Mouse (Mus musculus): ENCODE measurements around the gene Fuz. TPM values are rescaled to one million over a fixed set of nuclear protein-coding genes. Genes with fewer than 3 reads are reported as not detected.

Fuz gene
- total RNA-seq, 2 experiments from 2014 or later = 1.3 to 4.3 TPM

DNA sequence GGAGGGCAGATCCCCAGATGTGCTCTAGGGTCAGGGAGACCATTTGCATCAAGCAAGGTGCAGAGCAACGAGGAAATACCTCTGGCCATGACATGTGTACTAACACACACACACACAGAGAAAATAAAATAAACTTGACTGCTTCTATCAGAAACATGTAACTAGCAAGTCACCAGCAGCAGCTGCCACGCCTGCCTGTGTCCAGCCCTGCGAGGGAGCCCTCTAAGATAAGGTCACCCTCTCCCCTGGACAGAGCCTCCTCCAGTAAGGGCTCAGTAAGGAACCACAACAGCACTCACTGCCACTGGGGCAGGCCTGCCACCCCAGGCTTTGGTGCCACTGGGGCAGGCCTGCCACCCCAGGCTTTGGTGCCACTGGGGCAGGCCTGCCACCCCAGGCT lies 22.3 kb downstream of the Fuz start:
- peak; percentile 85 for ATAC-seq (replicated peaks; ENCODE audit: low FRiP score, poor library complexity, severe bottlenecking)

DNA sequence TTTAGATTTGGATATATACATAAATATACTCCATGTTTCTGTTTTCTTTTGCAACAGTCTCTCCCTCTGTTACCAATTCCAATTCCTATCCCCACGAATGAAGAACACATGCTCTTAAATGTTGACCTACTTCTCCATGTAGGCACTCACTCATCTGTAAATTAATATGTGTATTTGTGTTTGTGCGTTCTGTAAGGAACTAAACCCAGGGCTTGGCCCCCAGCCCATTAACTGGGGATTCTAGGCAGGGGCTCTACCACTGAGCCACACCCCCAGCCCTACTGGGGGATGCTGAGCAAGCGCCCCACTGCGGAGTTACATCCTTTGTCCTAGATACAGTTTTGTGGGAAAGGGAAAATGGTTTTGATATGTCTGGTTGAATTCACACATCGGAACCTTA lies 23.2 kb downstream of the Fuz start:
- ATAC-seq (replicated peaks; ENCODE audit: low FRiP score, poor library complexity, severe bottlenecking) = no peak

DNA sequence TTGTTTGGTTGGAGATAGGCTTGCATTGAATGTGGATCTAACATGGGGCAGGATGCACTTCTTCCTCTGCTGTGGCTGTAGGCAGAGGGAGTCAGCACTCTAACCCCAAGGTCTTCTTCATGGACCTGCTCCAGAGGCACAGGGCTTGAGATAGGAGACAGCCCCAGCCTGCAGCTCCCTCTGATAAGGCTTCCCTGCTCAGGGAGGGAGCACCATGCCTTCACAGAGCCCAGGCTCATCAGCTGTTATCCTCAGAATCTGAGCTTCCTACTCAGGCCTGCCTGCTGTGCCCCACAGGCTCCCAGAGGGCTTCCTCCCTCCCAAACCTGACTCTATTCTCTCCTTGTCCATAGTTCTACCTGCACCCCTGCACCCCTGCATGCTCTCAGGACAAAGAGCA lies 26.7 kb downstream of the Fuz start:
- peak; percentile 54 for ATAC-seq (replicated peaks; ENCODE audit: low FRiP score, poor library complexity, severe bottlenecking)

DNA sequence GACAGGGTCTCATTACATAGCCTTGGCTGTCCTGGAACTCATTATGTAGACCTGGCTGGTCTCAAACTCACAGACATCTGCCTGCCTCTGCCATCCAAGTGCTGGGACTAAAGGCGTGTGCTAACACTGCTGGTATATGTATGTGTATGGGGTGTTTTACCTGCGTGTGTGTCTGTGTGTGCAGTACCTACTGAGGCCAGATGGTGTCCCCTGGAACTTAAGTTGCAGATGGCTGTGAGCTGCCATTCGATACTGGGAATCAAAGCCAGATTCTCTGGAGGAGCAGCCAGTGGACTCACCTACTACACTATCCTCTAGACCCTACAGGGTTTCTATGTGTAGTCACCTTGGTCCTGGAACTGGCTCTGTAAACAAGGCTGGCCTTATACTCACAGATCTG lies 29.6 kb downstream of the Fuz start:
- no peak for ATAC-seq (replicated peaks; ENCODE audit: low FRiP score, poor library complexity, severe bottlenecking)

DNA sequence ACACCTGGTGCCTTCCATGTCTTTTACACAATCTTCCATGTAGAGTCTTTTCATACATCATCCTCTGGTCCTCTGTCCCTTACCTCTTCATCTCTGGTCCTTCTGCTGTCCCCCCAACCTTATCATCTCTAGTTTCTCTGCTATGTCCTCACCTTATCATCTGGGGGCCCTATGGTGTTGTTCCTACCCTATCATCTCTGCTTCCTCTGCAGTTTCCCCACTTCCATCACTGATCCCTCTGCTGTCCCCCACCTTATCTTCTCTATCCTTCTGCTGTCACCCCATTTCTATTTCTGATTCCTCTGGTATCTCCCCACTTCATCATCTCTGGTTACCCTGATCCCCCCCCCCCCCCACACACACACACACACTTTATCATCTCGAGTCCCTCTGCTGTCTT lies 32.7 kb downstream of the Fuz start:
- no peak for ATAC-seq (replicated peaks; ENCODE audit: low FRiP score, poor library complexity, severe bottlenecking)

DNA sequence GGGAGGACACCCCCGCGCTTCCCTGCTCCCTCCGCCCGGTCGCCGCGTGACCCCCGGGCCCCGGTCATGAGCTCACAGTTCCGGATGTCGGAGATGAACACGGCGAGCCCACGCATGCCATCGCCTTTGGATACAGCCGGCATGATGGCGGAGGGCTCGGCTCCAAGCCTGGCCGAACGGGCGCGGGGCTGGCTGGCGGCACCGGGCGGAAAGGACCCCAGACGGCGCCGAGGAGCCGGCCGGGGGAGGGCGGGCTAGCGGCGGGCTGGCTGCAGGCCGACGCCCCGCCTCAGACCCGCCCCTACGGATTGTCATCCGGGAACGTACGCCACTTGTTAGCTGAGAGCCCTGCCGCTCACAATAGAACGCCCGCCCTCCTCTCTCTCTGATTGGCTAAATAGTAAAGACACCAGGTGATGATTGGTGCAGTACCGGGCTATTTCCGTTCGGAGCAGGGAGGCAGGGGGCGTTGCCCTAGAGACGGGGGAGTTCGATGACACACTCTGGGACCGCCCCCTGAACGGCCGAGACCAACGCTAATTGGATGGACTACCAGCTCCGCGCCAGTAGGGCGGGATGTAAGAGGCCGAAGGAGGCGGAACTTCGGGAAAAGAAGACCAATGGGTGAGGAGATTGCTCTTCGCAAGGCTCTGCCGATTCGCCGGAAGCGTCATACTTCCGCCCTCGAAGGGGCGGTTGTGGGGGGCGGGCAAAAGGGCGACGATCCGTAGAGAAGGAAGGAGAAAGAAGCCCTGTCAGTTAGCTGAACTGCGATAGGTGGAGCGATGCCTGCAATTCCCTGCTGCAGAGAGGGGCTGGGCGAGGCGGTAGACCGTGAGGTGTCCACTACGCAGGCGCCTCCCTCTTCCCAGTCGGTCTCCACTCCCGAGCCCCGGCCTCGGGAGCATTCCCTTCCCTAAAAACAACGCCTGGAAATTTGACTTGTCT lies 33.6 kb downstream of the Fuz start, which contains the start of gene Ap2a1:
Ap2a1 (minus strand) TSS at position 293 of the 948 bp plus-strand sequence.
- ATAC-seq (replicated peaks; ENCODE audit: low FRiP score, poor library complexity, severe bottlenecking) = peak; percentile 88

DNA sequence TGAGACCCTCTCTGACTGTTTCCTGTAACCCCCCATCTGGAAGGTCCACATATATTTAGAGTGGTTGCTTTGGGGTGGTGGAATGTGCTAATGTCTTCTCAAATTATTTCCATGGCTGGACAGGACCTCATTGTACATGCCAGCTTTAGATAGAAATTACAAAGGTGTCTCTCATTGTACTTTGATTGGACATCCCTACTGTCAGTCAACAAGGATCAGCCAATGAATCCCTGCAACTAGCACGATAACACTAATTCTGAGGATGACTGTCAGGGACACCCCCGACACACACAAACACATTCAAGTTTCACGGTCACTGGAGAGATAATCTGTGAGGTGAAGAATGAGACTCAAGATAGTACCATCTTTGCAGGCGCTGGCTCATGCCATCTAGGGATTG lies 42.8 kb downstream of the Fuz start:
- ATAC-seq (replicated peaks; ENCODE audit: low FRiP score, poor library complexity, severe bottlenecking) = no peak

DNA sequence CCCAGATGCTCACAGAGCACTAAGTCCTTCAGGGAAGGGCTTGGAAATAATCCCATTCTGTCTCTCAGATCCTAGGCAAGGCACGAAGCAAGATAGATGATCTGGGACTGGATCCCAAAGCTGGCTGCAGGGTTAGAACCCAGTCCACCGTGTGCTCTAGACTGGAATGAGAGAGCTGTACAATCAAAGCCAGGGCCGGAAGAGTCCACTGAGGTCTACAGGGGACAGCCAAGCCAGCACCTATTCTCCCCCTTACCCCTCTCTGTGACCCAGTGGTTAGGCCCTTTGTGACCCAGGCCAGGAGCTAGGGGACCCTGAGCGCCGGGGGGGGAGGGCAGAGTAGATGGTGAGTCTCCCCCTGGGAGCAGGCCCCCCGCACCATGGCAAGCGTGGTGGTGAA lies 47.0 kb downstream of the Fuz start, which contains the start of gene Tsks:
Tsks (plus strand) TSS at position 301 of the 400 bp plus-strand sequence.
- ATAC-seq (replicated peaks; ENCODE audit: low FRiP score, poor library complexity, severe bottlenecking) = no peak

DNA sequence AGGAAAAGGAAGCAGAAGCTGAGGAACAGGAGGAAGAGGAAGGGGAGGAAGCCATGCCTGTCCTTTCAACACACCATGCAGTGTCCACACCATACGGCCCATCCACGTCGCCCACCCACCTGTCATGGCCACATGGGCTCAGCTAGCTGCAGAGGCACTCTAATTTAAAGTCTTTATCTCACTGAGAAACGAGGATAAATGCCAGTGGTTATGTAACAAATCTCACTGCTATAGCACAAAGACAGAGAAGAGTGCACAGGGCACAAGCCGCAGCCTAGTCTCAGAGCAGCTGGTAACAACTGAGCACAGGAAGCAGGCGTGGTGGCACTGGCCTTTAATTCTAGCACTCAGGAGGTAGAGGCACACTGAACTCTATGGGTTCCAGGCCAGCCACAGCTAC lies 54.0 kb downstream of the Fuz start:
- no peak for ATAC-seq (replicated peaks; ENCODE audit: low FRiP score, poor library complexity, severe bottlenecking)

DNA sequence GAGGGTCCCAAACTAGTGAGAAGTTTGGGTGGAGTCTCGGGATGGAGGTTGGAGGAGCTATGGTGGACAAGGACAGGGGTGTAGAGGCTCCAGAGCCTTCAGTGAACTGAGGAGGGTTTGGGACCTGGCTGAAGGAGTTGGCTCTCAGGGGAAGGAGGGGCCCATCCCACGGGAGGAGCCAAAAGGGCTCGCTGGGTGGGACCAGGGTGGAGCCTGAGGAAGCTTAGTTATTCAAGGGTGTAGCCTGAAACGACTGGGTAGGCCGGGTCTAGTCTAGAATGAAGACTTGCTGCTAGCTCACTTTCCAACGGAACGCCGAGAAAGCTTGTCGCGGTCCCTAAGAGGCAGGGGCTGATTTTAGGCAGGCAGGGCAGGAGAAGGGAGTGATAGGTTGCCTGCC lies 56.1 kb downstream of the Fuz start:
- ATAC-seq (replicated peaks; ENCODE audit: low FRiP score, poor library complexity, severe bottlenecking) = peak; percentile 85

Other genes starting within 250 kb of the Fuz start
- gene Myh14, start 225.2 kb upstream of the Fuz start, total RNA-seq (2015; ENCODE audit: low replicate concordance) = not detected in 2 replicates
- gene Myh14, start 225.2 kb upstream of the Fuz start, total RNA-seq (2017; ENCODE audit: low replicate concordance) = not detected in 2 replicates
- gene Izumo2, start 187.3 kb upstream of the Fuz start, total RNA-seq (2015; ENCODE audit: low replicate concordance) = not detected in 2 replicates
- not detected in 2 replicates for gene Izumo2, start 187.3 kb upstream of the Fuz start, total RNA-seq (2017; ENCODE audit: low replicate concordance)
- gene Vrk3, start 147.7 kb upstream of the Fuz start, total RNA-seq (2015; ENCODE audit: low replicate concordance) = 21.5 and 24.0 TPM in 2 replicates
- 11.3 and 22.7 TPM in 2 replicates for gene Vrk3, start 147.7 kb upstream of the Fuz start, total RNA-seq (2017; ENCODE audit: low replicate concordance)
- 0.58 TPM in 1 of 2 replicates, not detected in the other for gene Zfp473, start 145.0 kb upstream of the Fuz start, total RNA-seq (2015; ENCODE audit: low replicate concordance)
- 0.14 and 0.60 TPM in 2 replicates for gene Zfp473, start 145.0 kb upstream of the Fuz start, total RNA-seq (2017; ENCODE audit: low replicate concordance)
- 10.4 and 14.4 TPM in 2 replicates for gene Nup62, start 80.0 kb upstream of the Fuz start, total RNA-seq (2015; ENCODE audit: low replicate concordance)
- 21.7 and 21.9 TPM in 2 replicates for gene Nup62, start 80.0 kb upstream of the Fuz start, total RNA-seq (2017; ENCODE audit: low replicate concordance)
- gene Il4i1, start 79.7 kb upstream of the Fuz start, total RNA-seq (2015; ENCODE audit: low replicate concordance) = 0.84 TPM in 1 of 2 replicates, not detected in the other
- 0.09 TPM in 1 of 2 replicates, not detected in the other for gene Il4i1, start 79.7 kb upstream of the Fuz start, total RNA-seq (2017; ENCODE audit: low replicate concordance)
- gene Atf5, start 79.4 kb upstream of the Fuz start, total RNA-seq (2015; ENCODE audit: low replicate concordance) = 1.3 and 1.9 TPM in 2 replicates
- 2.1 and 2.5 TPM in 2 replicates for gene Atf5, start 79.4 kb upstream of the Fuz start, total RNA-seq (2017; ENCODE audit: low replicate concordance)
- gene Akt1s1, start 47.1 kb upstream of the Fuz start, total RNA-seq (2015; ENCODE audit: low replicate concordance) = 6.5 and 7.1 TPM in 2 replicates
- 19.7 and 43.3 TPM in 2 replicates for gene Akt1s1, start 47.1 kb upstream of the Fuz start, total RNA-seq (2017; ENCODE audit: low replicate concordance)
- 15.8 and 21.3 TPM in 2 replicates for gene Tbc1d17, start 47.0 kb upstream of the Fuz start, total RNA-seq (2015; ENCODE audit: low replicate concordance)
- 33.6 and 77.5 TPM in 2 replicates for gene Tbc1d17, start 47.0 kb upstream of the Fuz start, total RNA-seq (2017; ENCODE audit: low replicate concordance)
- 17.3 and 43.3 TPM in 2 replicates for gene Pnkp, start 38.9 kb upstream of the Fuz start, total RNA-seq (2015; ENCODE audit: low replicate concordance)
- gene Pnkp, start 38.9 kb upstream of the Fuz start, total RNA-seq (2017; ENCODE audit: low replicate concordance) = 26.8 and 32.5 TPM in 2 replicates
- 6.9 and 8.1 TPM in 2 replicates for gene Ptov1, start 26.3 kb upstream of the Fuz start, total RNA-seq (2015; ENCODE audit: low replicate concordance)
- 8.8 and 12.1 TPM in 2 replicates for gene Ptov1, start 26.3 kb upstream of the Fuz start, total RNA-seq (2017; ENCODE audit: low replicate concordance)
- 6.5 and 8.4 TPM in 2 replicates for gene Med25, start 3.4 kb upstream of the Fuz start, total RNA-seq (2015; ENCODE audit: low replicate concordance)
- 3.2 and 5.3 TPM in 2 replicates for gene Med25, start 3.4 kb upstream of the Fuz start, total RNA-seq (2017; ENCODE audit: low replicate concordance)
- gene Ap2a1, start 33.4 kb downstream of the Fuz start, total RNA-seq (2015; ENCODE audit: low replicate concordance) = 29.4 and 43.1 TPM in 2 replicates
- gene Ap2a1, start 33.4 kb downstream of the Fuz start, total RNA-seq (2017; ENCODE audit: low replicate concordance) = 27.5 and 36.0 TPM in 2 replicates
- gene Tsks, start 47.1 kb downstream of the Fuz start, total RNA-seq (2015; ENCODE audit: low replicate concordance) = not detected in 2 replicates
- gene Tsks, start 47.1 kb downstream of the Fuz start, total RNA-seq (2017; ENCODE audit: low replicate concordance) = not detected in 2 replicates
- gene Cpt1c, start 78.8 kb downstream of the Fuz start, total RNA-seq (2015; ENCODE audit: low replicate concordance) = 0.19 and 1.5 TPM in 2 replicates
- 0.28 and 0.51 TPM in 2 replicates for gene Cpt1c, start 78.8 kb downstream of the Fuz start, total RNA-seq (2017; ENCODE audit: low replicate concordance)
- gene Prmt1, start 90.5 kb downstream of the Fuz start, total RNA-seq (2015; ENCODE audit: low replicate concordance) = 21.7 and 73.4 TPM in 2 replicates
- 9.2 and 30.6 TPM in 2 replicates for gene Prmt1, start 90.5 kb downstream of the Fuz start, total RNA-seq (2017; ENCODE audit: low replicate concordance)
- 15.5 and 24.2 TPM in 2 replicates for gene Irf3, start 101.6 kb downstream of the Fuz start, total RNA-seq (2015; ENCODE audit: low replicate concordance)
- gene Irf3, start 101.6 kb downstream of the Fuz start, total RNA-seq (2017; ENCODE audit: low replicate concordance) = 17.0 and 34.1 TPM in 2 replicates
- 2.9 and 9.6 TPM in 2 replicates for gene Bcl2l12, start 102.6 kb downstream of the Fuz start, total RNA-seq (2015; ENCODE audit: low replicate concordance)
- gene Bcl2l12, start 102.6 kb downstream of the Fuz start, total RNA-seq (2017; ENCODE audit: low replicate concordance) = 1.3 and 2.5 TPM in 2 replicates
- 7.9 and 10.7 TPM in 2 replicates for gene Scaf1, start 120.3 kb downstream of the Fuz start, total RNA-seq (2015; ENCODE audit: low replicate concordance)
- gene Scaf1, start 120.3 kb downstream of the Fuz start, total RNA-seq (2017; ENCODE audit: low replicate concordance) = 9.8 and 10.0 TPM in 2 replicates
- gene Rras, start 121.9 kb downstream of the Fuz start, total RNA-seq (2015; ENCODE audit: low replicate concordance) = 7.5 and 10.8 TPM in 2 replicates
- 0.60 TPM in 1 of 2 replicates, not detected in the other for gene Rras, start 121.9 kb downstream of the Fuz start, total RNA-seq (2017; ENCODE audit: low replicate concordance)
- gene Prr12, start 156.8 kb downstream of the Fuz start, total RNA-seq (2015; ENCODE audit: low replicate concordance) = 3.3 and 6.1 TPM in 2 replicates
- gene Prr12, start 156.8 kb downstream of the Fuz start, total RNA-seq (2017; ENCODE audit: low replicate concordance) = 0.60 and 0.70 TPM in 2 replicates
- 10.4 and 20.7 TPM in 2 replicates for gene Nosip, start 166.3 kb downstream of the Fuz start, total RNA-seq (2015; ENCODE audit: low replicate concordance)
- 15.5 and 22.2 TPM in 2 replicates for gene Nosip, start 166.3 kb downstream of the Fuz start, total RNA-seq (2017; ENCODE audit: low replicate concordance)
- 1.3 and 5.2 TPM in 2 replicates for gene Prrg2, start 166.6 kb downstream of the Fuz start, total RNA-seq (2015; ENCODE audit: low replicate concordance)
- gene Prrg2, start 166.6 kb downstream of the Fuz start, total RNA-seq (2017; ENCODE audit: low replicate concordance) = 0.34 and 7.0 TPM in 2 replicates
- gene Rcn3, start 196.1 kb downstream of the Fuz start, total RNA-seq (2015; ENCODE audit: low replicate concordance) = 1.3 and 2.5 TPM in 2 replicates
- gene Rcn3, start 196.1 kb downstream of the Fuz start, total RNA-seq (2017; ENCODE audit: low replicate concordance) = 6.7 and 7.5 TPM in 2 replicates
- 2.5 and 7.3 TPM in 2 replicates for gene Fcgrt, start 207.8 kb downstream of the Fuz start, total RNA-seq (2015; ENCODE audit: low replicate concordance)
- 10.3 and 11.4 TPM in 2 replicates for gene Fcgrt, start 207.8 kb downstream of the Fuz start, total RNA-seq (2017; ENCODE audit: low replicate concordance)
- gene Rps11, start 228.4 kb downstream of the Fuz start, total RNA-seq (2015; ENCODE audit: low replicate concordance) = 604 and 677 TPM in 2 replicates
- 233 and 238 TPM in 2 replicates for gene Rps11, start 228.4 kb downstream of the Fuz start, total RNA-seq (2017; ENCODE audit: low replicate concordance)
- 517 and 725 TPM in 2 replicates for gene Rpl13a, start 232.7 kb downstream of the Fuz start, total RNA-seq (2015; ENCODE audit: low replicate concordance)
- 475 and 688 TPM in 2 replicates for gene Rpl13a, start 232.7 kb downstream of the Fuz start, total RNA-seq (2017; ENCODE audit: low replicate concordance)
- not detected in 2 replicates for gene Gm45713, start 240.2 kb downstream of the Fuz start, total RNA-seq (2015; ENCODE audit: low replicate concordance)
- gene Gm45713, start 240.2 kb downstream of the Fuz start, total RNA-seq (2017; ENCODE audit: low replicate concordance) = not detected in 2 replicates
- gene Flt3l, start 240.4 kb downstream of the Fuz start, total RNA-seq (2015; ENCODE audit: low replicate concordance) = 1.3 and 3.8 TPM in 2 replicates
- gene Flt3l, start 240.4 kb downstream of the Fuz start, total RNA-seq (2017; ENCODE audit: low replicate concordance) = 2.6 and 3.6 TPM in 2 replicates

Data from erythroblast, adult 5-6 weeks (primary cell).